Mouse (Mus musculus): ENCODE measurements around the gene Lamtor1. TPM values are rescaled to one million over a fixed set of nuclear protein-coding genes. Genes with fewer than 3 reads are reported as not detected.

The Lamtor1 gene
- polyA plus RNA-seq, 1 experiment from 2014 or later: 164 TPM

DNA sequence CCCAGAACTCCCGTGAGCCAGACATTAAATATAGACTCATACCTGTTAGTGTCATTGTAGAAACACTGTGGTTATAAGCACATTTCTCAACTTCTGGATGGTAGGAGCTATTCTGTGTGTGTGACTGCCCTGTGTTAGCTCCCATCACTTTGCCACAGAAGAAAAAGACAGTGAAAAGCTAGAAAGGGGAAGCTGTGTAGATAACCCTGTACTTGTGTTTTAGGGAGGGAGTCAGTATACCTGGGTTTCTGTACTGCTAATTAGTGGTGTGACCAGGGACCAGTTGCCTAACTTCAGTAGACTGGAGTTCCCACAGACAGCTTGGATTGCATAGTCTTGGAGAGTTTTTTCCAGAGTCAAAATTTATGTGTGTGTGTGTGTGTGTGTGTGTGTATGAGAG is 50.8 kb downstream of the Lamtor1 start:
- no peak overlapping the region for H3K4me2 ChIP-seq (ENCODE audit: low read length)
- ATAC-seq (replicated peaks; ENCODE audit: low FRiP score, low read depth) (no peak), DNase-seq (ENCODE audit: low spot score) (no peak)
- H3K4me3 ChIP-seq (replicated peaks; ENCODE audit: low read depth, low read length): no peak overlapping the region
- H3K9me3 ChIP-seq (replicated peaks; ENCODE audit: low read length): no peaks in the 10 kb centered on the region
- no peaks in the 10 kb centered on the region for H3K36me3 ChIP-seq (ENCODE audit: insufficient read depth, low read length)
- H3K4me1 ChIP-seq (replicated peaks; ENCODE audit: insufficient read depth, low read length): no peaks in the 10 kb centered on the region
- TF ChIP-seq CTCF (IDR thresholded peaks at IDR 0.05; ENCODE audit: low read depth): no peak
- 100% methylated on average over 1 of the region's 1 CpGs for WGBS
- H3K27me3 ChIP-seq (ENCODE audit: insufficient read depth, low read length): no peaks in the 10 kb centered on the region
- no peak overlapping the region for H3K27ac ChIP-seq
- H3K9ac ChIP-seq (ENCODE audit: low read depth, low read length): no peak overlapping the region

DNA sequence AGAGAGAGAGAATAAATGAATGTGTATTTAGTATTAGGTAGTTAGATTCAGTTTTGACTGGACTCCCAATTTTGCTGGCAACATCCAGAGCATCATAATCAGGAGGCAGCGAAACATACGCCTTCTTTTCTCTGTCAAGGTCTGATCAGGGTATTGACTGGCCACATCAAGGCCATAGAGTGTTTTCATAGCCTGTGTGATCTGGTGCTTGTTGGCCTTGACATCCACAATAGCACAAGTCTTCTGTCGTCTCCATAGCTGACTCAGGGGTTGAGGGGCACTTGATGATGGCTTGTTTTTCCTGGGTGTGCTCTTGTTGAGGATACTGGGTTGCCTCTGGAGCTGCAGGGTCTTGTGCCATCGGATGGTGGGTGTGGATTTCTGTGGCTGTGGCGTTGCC is 51.2 kb downstream of the Lamtor1 start:
- H3K4me3 ChIP-seq (replicated peaks; ENCODE audit: low read depth, low read length): no peak overlapping the region
- H3K4me1 ChIP-seq (replicated peaks; ENCODE audit: insufficient read depth, low read length): no peaks in the 10 kb centered on the region
- ATAC-seq (replicated peaks; ENCODE audit: low FRiP score, low read depth) (no peak), DNase-seq (ENCODE audit: low spot score) (no peak)
- no peaks in the 10 kb centered on the region for H3K27me3 ChIP-seq (ENCODE audit: insufficient read depth, low read length)
- WGBS: 96% methylated on average over 5 of the region's 5 CpGs
- no peak for TF ChIP-seq CTCF (IDR thresholded peaks at IDR 0.05; ENCODE audit: low read depth)
- no peak overlapping the region for H3K9ac ChIP-seq (ENCODE audit: low read depth, low read length)
- no peaks in the 10 kb centered on the region for H3K36me3 ChIP-seq (ENCODE audit: insufficient read depth, low read length)
- no peak overlapping the region for H3K4me2 ChIP-seq (ENCODE audit: low read length)
- no peaks in the 10 kb centered on the region for H3K9me3 ChIP-seq (replicated peaks; ENCODE audit: low read length)
- no peak overlapping the region for H3K27ac ChIP-seq

DNA sequence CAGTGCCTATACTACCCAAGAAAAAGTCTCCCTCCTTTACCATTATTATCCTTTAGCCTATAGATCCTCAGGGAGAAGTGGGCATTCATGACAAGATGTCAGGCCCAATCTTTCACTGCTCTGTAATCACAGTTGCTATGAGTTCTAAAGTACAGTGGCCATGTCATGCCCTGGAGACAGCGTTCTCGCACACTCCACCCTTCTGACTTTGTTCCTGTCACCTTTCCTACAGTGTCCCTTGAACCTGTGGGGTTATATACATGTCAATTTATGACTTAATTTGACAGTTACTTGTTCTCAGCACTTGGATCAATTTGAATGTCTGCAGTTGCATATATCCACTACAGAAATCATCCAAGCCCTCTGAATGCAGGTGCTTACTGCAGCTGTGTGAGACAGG is 57.1 kb downstream of the Lamtor1 start:
- Histone ChIP-seq H3K27me3 (ENCODE audit: insufficient read depth, low read length) (no peaks in the 10 kb centered on the region), H3K4me3 (replicated peaks; ENCODE audit: low read depth, low read length) (no peak overlapping the region), H3K36me3 (ENCODE audit: insufficient read depth, low read length) (no peaks in the 10 kb centered on the region), H3K9me3 (replicated peaks; ENCODE audit: low read length) (no peaks in the 10 kb centered on the region), H3K4me2 (ENCODE audit: low read length) (no peak overlapping the region), H3K9ac (ENCODE audit: low read depth, low read length) (no peak overlapping the region), H3K4me1 (replicated peaks; ENCODE audit: insufficient read depth, low read length) (no peaks in the 10 kb centered on the region), H3K27ac (no peak overlapping the region)
- no peak for TF ChIP-seq CTCF (IDR thresholded peaks at IDR 0.05; ENCODE audit: low read depth)
- DNase-seq (ENCODE audit: low spot score) (no peak), ATAC-seq (replicated peaks; ENCODE audit: low FRiP score, low read depth) (no peak)
- WGBS: 93% methylated on average over 2 of the region's 2 CpGs

DNA sequence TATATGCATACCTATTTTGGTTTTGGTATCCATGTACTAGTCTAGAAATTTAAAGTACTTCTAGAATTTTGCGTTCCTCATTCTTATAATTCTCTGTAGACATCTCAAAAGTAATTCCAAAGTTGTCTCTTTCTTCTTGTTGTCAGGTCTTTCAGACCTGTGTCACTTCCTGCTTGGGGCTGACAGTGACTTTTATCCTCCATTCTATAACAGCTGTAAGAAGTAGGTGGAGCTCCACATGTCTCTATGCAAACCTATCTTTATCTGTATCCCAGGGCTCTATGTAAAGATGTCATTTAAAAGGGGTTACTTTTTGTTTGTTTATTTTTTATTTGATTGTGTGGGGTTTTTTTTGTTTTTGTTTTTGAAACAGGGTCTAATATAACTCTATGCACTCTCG is 57.9 kb downstream of the Lamtor1 start:
- H3K27ac ChIP-seq: no peak overlapping the region
- DNase-seq (ENCODE audit: low spot score) (no peak), ATAC-seq (replicated peaks; ENCODE audit: low FRiP score, low read depth) (no peak)
- no peak for TF ChIP-seq CTCF (IDR thresholded peaks at IDR 0.05; ENCODE audit: low read depth)
- H3K36me3 ChIP-seq (ENCODE audit: insufficient read depth, low read length): no peaks in the 10 kb centered on the region
- no peak overlapping the region for H3K4me2 ChIP-seq (ENCODE audit: low read length)
- 93% methylated on average over 2 of the region's 2 CpGs for WGBS
- H3K4me3 ChIP-seq (replicated peaks; ENCODE audit: low read depth, low read length): no peak overlapping the region
- no peak overlapping the region for H3K9ac ChIP-seq (ENCODE audit: low read depth, low read length)
- H3K27me3 ChIP-seq (ENCODE audit: insufficient read depth, low read length): no peaks in the 10 kb centered on the region
- H3K9me3 ChIP-seq (replicated peaks; ENCODE audit: low read length): no peaks in the 10 kb centered on the region
- peaks cover under 1% of the 10 kb centered on the region for H3K4me1 ChIP-seq (replicated peaks; ENCODE audit: insufficient read depth, low read length)

DNA sequence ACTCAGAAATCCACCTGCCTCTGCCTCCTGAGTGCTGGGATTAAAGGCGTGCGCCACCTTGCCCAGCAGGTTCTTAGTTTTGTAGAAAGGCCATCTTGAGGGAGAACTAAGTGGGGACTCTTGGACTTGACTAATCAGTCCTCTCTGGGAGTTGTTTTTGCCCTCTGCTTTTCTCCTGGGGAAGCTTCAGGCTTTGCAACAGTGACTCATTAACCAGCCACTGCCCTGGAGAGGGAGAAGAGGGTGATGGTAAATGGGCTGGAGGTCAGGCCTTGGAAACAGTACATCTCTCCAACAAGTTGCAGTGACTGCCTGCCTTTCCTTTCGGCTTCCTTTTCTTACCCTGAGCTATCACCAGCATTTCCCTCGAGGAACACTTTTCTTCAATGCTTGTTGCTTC is 58.8 kb downstream of the Lamtor1 start:
- no peaks in the 10 kb centered on the region for H3K9me3 ChIP-seq (replicated peaks; ENCODE audit: low read length)
- no peaks in the 10 kb centered on the region for H3K27me3 ChIP-seq (ENCODE audit: insufficient read depth, low read length)
- ATAC-seq (replicated peaks; ENCODE audit: low FRiP score, low read depth) (peak; percentile 33; the same call in 1 of the 2 replicates), DNase-seq (ENCODE audit: low spot score) (peak; percentile 31)
- H3K4me2 ChIP-seq (ENCODE audit: low read length): no peak overlapping the region
- TF ChIP-seq CTCF (IDR thresholded peaks at IDR 0.05; ENCODE audit: low read depth): no peak
- WGBS: 79% methylated on average over 4 of the region's 4 CpGs
- H3K4me1 ChIP-seq (replicated peaks; ENCODE audit: insufficient read depth, low read length): peaks cover 7% of the 10 kb centered on the region
- no peak overlapping the region for H3K9ac ChIP-seq (ENCODE audit: low read depth, low read length)
- peak overlapping the region; percentile 20 for H3K27ac ChIP-seq
- no peaks in the 10 kb centered on the region for H3K36me3 ChIP-seq (ENCODE audit: insufficient read depth, low read length)
- no peak overlapping the region for H3K4me3 ChIP-seq (replicated peaks; ENCODE audit: low read depth, low read length)

DNA sequence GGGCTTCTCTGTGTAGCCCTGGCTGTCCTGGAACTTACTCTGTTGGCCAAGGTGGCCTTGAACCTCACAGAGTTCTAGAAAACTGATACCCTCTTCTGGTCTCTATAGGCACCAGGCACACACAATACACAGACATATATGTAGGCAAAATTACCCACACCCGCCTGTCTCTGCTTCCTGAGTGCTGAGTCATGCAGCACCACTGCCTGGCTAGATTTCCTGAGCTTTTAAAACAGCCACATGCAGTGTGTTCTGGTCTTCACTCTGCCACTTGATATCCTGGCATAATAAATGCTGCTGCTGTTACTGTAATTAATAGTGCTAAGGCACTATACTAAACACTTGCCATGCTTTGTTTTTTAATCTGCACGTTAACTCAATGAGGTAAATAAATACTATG is 59.9 kb downstream of the Lamtor1 start:
- no peak overlapping the region for H3K4me3 ChIP-seq (replicated peaks; ENCODE audit: low read depth, low read length)
- no peak for TF ChIP-seq CTCF (IDR thresholded peaks at IDR 0.05; ENCODE audit: low read depth)
- peaks cover 7% of the 10 kb centered on the region for H3K4me1 ChIP-seq (replicated peaks; ENCODE audit: insufficient read depth, low read length)
- no peaks in the 10 kb centered on the region for H3K36me3 ChIP-seq (ENCODE audit: insufficient read depth, low read length)
- H3K9me3 ChIP-seq (replicated peaks; ENCODE audit: low read length): no peaks in the 10 kb centered on the region
- WGBS: 44% methylated on average over 2 of the region's 2 CpGs
- no peak for DNase-seq (ENCODE audit: low spot score)
- H3K4me2 ChIP-seq (ENCODE audit: low read length): no peak overlapping the region
- H3K9ac ChIP-seq (ENCODE audit: low read depth, low read length): no peak overlapping the region
- peak overlapping the region; percentile 31; the same call in 1 of the 2 replicates for H3K27ac ChIP-seq
- no peak for ATAC-seq (replicated peaks; ENCODE audit: low FRiP score, low read depth)
- no peaks in the 10 kb centered on the region for H3K27me3 ChIP-seq (ENCODE audit: insufficient read depth, low read length)

DNA sequence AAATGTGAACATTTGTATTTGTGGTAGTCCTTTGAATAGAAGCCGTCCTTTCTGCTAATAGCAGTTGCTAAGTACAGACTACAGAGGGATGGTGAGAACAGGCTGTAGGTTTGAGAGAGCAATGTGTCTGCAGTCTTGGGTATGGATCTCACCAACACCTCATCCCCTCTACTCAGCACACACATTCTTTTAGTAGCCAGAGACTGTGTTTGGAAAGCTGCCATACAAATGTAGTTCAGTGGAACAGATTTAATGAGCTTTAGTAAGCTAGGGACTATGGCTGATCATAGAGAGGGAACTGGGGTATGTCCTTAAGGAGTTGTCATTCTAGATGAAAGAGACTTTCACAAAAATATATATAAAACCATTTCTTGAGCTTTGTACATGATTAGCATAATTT is 61.6 kb downstream of the Lamtor1 start:
- DNase-seq (ENCODE audit: low spot score) (no peak), ATAC-seq (replicated peaks; ENCODE audit: low FRiP score, low read depth) (no peak)
- Histone ChIP-seq H3K4me1 (replicated peaks; ENCODE audit: insufficient read depth, low read length) (peaks cover 16% of the 10 kb centered on the region), H3K27ac (no peak overlapping the region), H3K9me3 (replicated peaks; ENCODE audit: low read length) (no peaks in the 10 kb centered on the region), H3K9ac (ENCODE audit: low read depth, low read length) (no peak overlapping the region), H3K36me3 (ENCODE audit: insufficient read depth, low read length) (no peaks in the 10 kb centered on the region), H3K4me2 (ENCODE audit: low read length) (no peak overlapping the region), H3K27me3 (ENCODE audit: insufficient read depth, low read length) (no peaks in the 10 kb centered on the region), H3K4me3 (replicated peaks; ENCODE audit: low read depth, low read length) (no peak overlapping the region)
- WGBS: 100% methylated on average over 1 of the region's 1 CpGs
- TF ChIP-seq CTCF (IDR thresholded peaks at IDR 0.05; ENCODE audit: low read depth): no peak
